Mouse (Mus musculus) midbrain, postnatal 0 days (tissue): ENCODE results near the gene F2r. TPM values are rescaled to one million over a fixed set of nuclear protein-coding genes. Genes with fewer than 3 reads are reported as not detected.

Experiments
- ATAC-seq: fragments of 200-750 bp; cut with Nextera tagmentation; 2 replicates; pipeline ENCODE4 v1.8.0; 2017; ENCODE audit warnings: moderate number of reproducible peaks, mild to moderate bottlenecking, moderate TSS enrichment, moderate library complexity; ENCODE audit not compliant: low FRiP score
- DNase-seq: peaks from one replicate; pipeline ENCODE4 v3.0.0-alpha.2; 2015; ENCODE audit warnings: low spot score
- H3K27ac ChIP-seq: fragments of 300-500 bp; sonication (generic); 2 replicates; pipeline ENCODE4 v1.5.1; 2014; ENCODE audit warnings: low read depth, mild to moderate bottlenecking, low read length, mixed read lengths
- H3K27me3 ChIP-seq: fragments of 300-500 bp; sonication (generic); 2 replicates; pipeline ENCODE4 v1.6.1; 2014; ENCODE audit warnings: low read length, control low read depth, mixed read lengths; ENCODE audit not compliant: insufficient read depth
- H3K36me3 ChIP-seq: fragments of 300-500 bp; sonication (generic); 2 replicates; pipeline ENCODE4 v1.6.1; 2014; ENCODE audit warnings: low read length, control low read depth, mixed read lengths; ENCODE audit not compliant: insufficient read depth
- H3K4me1 ChIP-seq: fragments of 300-500 bp; sonication (generic); 2 replicates; pipeline ENCODE4 v1.6.1; 2014; ENCODE audit warnings: mild to moderate bottlenecking, control low read depth, antibody characterized with exemption, low read length, mixed read lengths; ENCODE audit not compliant: insufficient read depth
- H3K4me2 ChIP-seq: fragments of 300-500 bp; sonication (generic); 2 replicates; pipeline ENCODE4 v1.6.1; 2014; ENCODE audit warnings: low read depth, mild to moderate bottlenecking, low read length, mixed read lengths; ENCODE audit not compliant: poor library complexity, severe bottlenecking
- H3K4me3 ChIP-seq: fragments of 300-500 bp; sonication (generic); 2 replicates; pipeline ENCODE4 v1.5.1; 2014; ENCODE audit warnings: low read depth, mild to moderate bottlenecking, low read length, moderate library complexity
- H3K9ac ChIP-seq: fragments of 300-500 bp; sonication (generic); replicated peaks from 2 replicates; pipeline ENCODE4 v1.6.1; 2014; ENCODE audit warnings: mild to moderate bottlenecking, low read length, moderate library complexity, mixed read lengths; ENCODE audit not compliant: poor library complexity, severe bottlenecking
- H3K9me3 ChIP-seq: fragments of 300-500 bp; sonication (generic); 2 replicates; pipeline ENCODE4 v1.6.1; 2016; ENCODE audit warnings: low read length, control low read depth
- CTCF ChIP-seq: IDR thresholded peaks from 2 replicates; pipeline ENCODE4 v1.5.1; 2016; ENCODE audit warnings: antibody characterized with exemption, mild to moderate bottlenecking
- WGBS: fragments of 180-500 bp; shearing (Covaris S2); extraction: QIAGEN DNeasy Blood & Tissue Kit; methylation state at CpG from one replicate; pipeline ENCODE4 v1.1.7; 2014; 5-methylcytosine and 5-hydroxymethylcytosine counted together
- polyA plus RNA-seq: library from polyadenylated mRNA; unstranded; fragments of >200 nt; fragmentation: Nextera tagmentation; extraction: Ambion mirVana; gene quantifications from 2 replicates; pipeline ENCODE4 v1.2.1, GENCODE M21; 2015
- total RNA-seq: library from RNA; depleted of rRNA; stranded (reverse); fragments of >200 nt; gene quantifications from 2 replicates; pipeline ENCODE4 v1.2.3, GENCODE M21; 2014

The F2r gene
- total and polyA plus RNA-seq, 2 experiments from 2014 or later, result 28.8 to 48.3 TPM

GRCm38 (mm10) chr13:95655284-95655683, 37.0 kb upstream of the F2r start:
- Histone ChIP-seq H3K9me3 (no peaks in the 10 kb centered on the region), H3K4me3 (no peak overlapping the region), H3K27ac (no peak overlapping the region), H3K9ac (0 out of 2 replicates have a peak overlapping the region, but pooled peaks have one; percentile 29), H3K36me3 (peaks cover 3% of the 10 kb centered on the region; the same call in 1 of the 2 replicates), H3K4me1 (no peaks in the 10 kb centered on the region), H3K27me3 (no peaks in the 10 kb centered on the region), H3K4me2 (no peak overlapping the region)
- 58% methylated on average over 9 of the region's 9 CpGs for WGBS
- DNase-seq, result peak; percentile 43
- no peak for TF ChIP-seq CTCF
- ATAC-seq, result no peak

DNA sequence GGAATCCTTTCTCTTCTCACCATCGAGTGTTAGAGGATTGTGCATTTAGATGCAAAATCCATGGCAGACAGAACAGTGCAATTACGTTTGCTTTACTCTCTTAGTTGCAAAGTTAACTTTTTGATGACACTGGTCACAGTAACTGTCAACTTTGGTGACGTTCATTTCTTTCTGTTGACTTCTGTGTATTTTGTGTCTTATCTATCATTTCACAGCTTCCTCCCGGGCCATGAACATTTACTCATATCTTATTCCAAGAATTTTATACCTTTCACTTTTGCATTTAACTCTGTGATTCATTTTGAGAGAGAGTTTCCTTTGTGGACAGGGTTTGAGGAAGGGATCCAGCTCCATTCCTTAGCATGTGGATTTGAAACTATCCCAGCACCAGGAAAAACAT, 35.4 kb upstream of the F2r start:
- WGBS, result 90% methylated on average over 4 of the region's 4 CpGs
- Histone ChIP-seq H3K9me3 (no peaks in the 10 kb centered on the region), H3K4me2 (no peak overlapping the region), H3K36me3 (peaks cover 3% of the 10 kb centered on the region; the same call in 1 of the 2 replicates), H3K27ac (no peak overlapping the region), H3K27me3 (no peaks in the 10 kb centered on the region), H3K4me1 (no peaks in the 10 kb centered on the region), H3K9ac (no peak overlapping the region), H3K4me3 (no peak overlapping the region)
- no peak for TF ChIP-seq CTCF
- DNase-seq (no peak), ATAC-seq (no peak)

DNA sequence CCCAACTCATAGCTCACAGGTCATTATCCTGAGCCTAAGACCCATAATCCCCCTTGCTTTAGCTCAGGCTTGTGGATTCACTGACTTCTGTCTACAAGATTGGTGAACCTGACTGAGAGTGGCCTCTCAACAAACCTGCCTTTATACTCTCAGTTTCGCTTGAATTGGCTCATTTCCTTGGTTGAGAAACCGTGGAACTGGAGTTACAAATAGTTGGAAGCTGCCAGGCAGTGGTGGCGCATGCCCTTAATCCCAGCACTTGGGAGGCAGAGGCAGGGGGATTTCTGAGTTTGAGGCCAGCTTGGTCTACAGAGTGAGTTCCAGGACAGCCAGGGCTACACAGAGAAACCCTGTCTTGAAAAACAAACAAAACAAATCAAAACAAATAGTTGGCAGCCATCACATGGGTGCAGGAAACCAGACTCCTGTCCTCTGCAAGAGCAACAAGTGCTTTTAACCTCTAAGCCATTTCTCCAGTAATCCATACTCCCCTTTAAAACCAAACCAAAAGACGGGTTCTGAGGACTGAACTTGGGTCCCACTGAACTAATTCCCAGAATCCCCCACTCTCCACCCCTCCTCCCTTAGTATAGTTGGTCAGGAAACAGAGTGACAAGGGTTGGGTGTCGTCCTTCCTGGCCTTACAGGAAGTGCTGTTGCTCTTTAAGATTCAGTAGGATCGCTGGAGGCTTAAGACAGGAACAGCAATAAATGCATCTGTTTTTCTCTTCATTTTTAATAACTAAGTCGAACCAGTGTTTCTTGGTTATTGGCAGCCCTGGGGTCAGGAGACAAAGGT, 33.8 kb upstream of the F2r start:
- Histone ChIP-seq H3K9ac (no peak overlapping the region), H3K27me3 (no peaks in the 10 kb centered on the region), H3K4me1 (no peaks in the 10 kb centered on the region), H3K4me3 (no peak overlapping the region), H3K27ac (no peak overlapping the region), H3K4me2 (no peak overlapping the region), H3K9me3 (no peaks in the 10 kb centered on the region), H3K36me3 (no peaks in the 10 kb centered on the region)
- DNase-seq (no peak), ATAC-seq (no peak)
- TF ChIP-seq CTCF, result no peak
- WGBS, result 86% methylated on average over 7 of the region's 7 CpGs

- Histone ChIP-seq H3K4me1 (no peaks in the 10 kb centered on the region), H3K9ac (no peak overlapping the region), H3K27ac (no peak overlapping the region), H3K4me2 (no peak overlapping the region), H3K9me3 (no peaks in the 10 kb centered on the region), H3K27me3 (no peaks in the 10 kb centered on the region), H3K4me3 (no peak overlapping the region), H3K36me3 (no peaks in the 10 kb centered on the region)
- TF ChIP-seq CTCF, result no peak
- DNase-seq, result no peak
- 92% methylated on average over 3 of the region's 3 CpGs for whole genome bisulfite sequencing
- no peak for ATAC-seq
These were observed 31.7 kb upstream of the F2r start for GRCm38 (mm10) chr13:95649941-95650340.

DNA sequence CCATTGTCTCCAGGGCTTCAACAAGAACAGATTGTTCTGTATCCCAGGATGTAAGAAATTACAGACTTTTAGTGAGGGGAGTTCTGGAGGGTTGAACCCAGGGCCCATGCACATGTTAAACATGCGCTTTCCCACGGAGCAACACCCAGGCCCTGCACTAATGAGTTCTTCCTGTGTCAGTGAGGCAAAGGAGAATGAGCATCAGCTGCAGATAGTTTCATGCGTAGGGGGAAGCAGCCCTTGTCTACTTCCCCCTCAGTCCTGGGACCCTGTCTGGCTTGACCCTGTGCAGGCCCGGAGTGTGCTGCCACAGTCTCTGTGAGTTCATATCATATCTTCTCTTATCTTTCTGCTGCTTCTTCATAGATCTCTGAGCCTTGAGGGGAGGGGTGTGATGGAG, 29.0 kb upstream of the F2r start:
- no peak overlapping the region for H3K27ac ChIP-seq
- no peaks in the 10 kb centered on the region for H3K36me3 ChIP-seq
- no peak overlapping the region for H3K4me2 ChIP-seq
- ATAC-seq (no peak), DNase-seq (no peak)
- no peaks in the 10 kb centered on the region for H3K4me1 ChIP-seq
- H3K27me3 ChIP-seq, result no peaks in the 10 kb centered on the region
- WGBS, result 84% methylated on average over 4 of the region's 4 CpGs
- H3K9me3 ChIP-seq, result no peaks in the 10 kb centered on the region
- no peak overlapping the region for H3K9ac ChIP-seq
- TF ChIP-seq CTCF, result no peak
- H3K4me3 ChIP-seq, result no peak overlapping the region

DNA sequence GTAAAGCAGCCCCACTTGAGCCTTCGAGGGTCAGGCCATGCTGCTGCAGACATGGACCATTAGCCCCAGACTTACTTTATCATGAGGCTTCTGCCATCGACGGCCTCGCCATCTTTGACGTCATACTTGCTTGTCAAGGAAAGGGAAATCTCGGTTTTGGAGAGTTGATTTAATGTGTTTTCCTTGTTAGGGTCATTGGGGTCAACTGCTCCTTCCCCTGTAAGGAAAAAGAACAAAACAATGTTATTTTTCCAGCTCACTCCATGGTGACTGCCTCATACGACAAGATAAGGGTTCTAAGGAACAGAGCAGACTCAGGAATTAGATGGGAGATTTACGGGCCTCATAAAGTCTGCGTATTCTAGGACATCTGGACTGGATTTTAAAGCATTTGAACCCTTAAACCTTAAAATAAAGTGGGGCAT, 28.4 kb upstream of the F2r start:
- Histone ChIP-seq H3K4me3 (no peak overlapping the region), H3K36me3 (no peaks in the 10 kb centered on the region), H3K27me3 (no peaks in the 10 kb centered on the region), H3K9ac (no peak overlapping the region), H3K4me1 (no peaks in the 10 kb centered on the region), H3K4me2 (no peak overlapping the region), H3K9me3 (no peaks in the 10 kb centered on the region), H3K27ac (no peak overlapping the region)
- DNase-seq, result no peak
- no peak for TF ChIP-seq CTCF
- ATAC-seq, result no peak
- 79% methylated on average over 9 of the region's 9 CpGs for WGBS
